Mouse (Mus musculus) cortical plate, adult 2 months (tissue): ENCODE measurements at regions not wholly inside any gene's neighbourhood (a gene's known extent, or its start where the extent isn't known, plus 50 kb on each side); places are given as distances from the start of the nearest gene placed in this dataset.

Experiments
- H3K27ac ChIP-seq: fragments of 200-500 bp; 2 replicates; pipeline ENCODE4 v1.5.1; 2012; ENCODE audit warnings: low read length, control low read depth, inconsistent platforms; ENCODE audit not compliant: insufficient read depth
- H3K4me1 ChIP-seq: fragments of 200-500 bp; 2 replicates; pipeline ENCODE4 v1.6.1; 2011; ENCODE audit warnings: low read length; ENCODE audit not compliant: control insufficient read depth, insufficient read depth
- H3K4me3 ChIP-seq: fragments of 200-500 bp; 2 replicates; pipeline ENCODE4 v1.5.1; 2011; ENCODE audit warnings: mild to moderate bottlenecking, low read length, control low read depth; ENCODE audit not compliant: insufficient read depth
- CTCF ChIP-seq: fragments of 200-500 bp; IDR thresholded peaks from 2 replicates; pipeline ENCODE4 v1.5.1; 2011; ENCODE audit warnings: mild to moderate bottlenecking, control low read depth, low read length; ENCODE audit not compliant: insufficient read depth; ENCODE audit errors: extremely low read depth
- POLR2A ChIP-seq: fragments of 200-500 bp; IDR thresholded peaks from 2 replicates; pipeline ENCODE4 v1.6.1; 2011; ENCODE audit warnings: mild to moderate bottlenecking, low read length, control low read depth; ENCODE audit not compliant: insufficient read depth; ENCODE audit errors: extremely low read depth

DNA sequence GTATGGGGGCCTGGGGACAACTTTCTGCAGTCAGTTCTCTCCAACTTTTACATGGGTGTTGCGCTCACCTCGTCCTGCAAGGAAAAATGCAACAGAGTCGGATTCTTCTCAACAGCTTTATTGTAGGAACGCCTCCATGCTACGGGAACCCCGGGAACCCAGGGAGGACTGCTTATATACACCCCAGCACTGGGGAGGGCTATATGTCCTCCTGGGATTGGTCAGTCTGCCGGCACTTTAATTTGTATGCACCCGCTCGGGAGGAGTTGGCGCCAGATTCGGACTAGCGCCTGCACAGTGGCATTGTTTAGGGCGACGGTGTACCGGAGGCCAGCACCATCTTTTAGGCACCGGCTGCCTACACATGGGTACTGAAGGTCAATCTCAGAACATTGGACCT is 864.5 kb upstream of the Sel1l start:
- Histone ChIP-seq H3K4me3 (no peak overlapping the region), H3K27ac (no peak overlapping the region), H3K4me1 (no peaks in the 10 kb centered on the region)
- TF ChIP-seq POLR2A: no peak
- no peak for TF ChIP-seq CTCF

DNA sequence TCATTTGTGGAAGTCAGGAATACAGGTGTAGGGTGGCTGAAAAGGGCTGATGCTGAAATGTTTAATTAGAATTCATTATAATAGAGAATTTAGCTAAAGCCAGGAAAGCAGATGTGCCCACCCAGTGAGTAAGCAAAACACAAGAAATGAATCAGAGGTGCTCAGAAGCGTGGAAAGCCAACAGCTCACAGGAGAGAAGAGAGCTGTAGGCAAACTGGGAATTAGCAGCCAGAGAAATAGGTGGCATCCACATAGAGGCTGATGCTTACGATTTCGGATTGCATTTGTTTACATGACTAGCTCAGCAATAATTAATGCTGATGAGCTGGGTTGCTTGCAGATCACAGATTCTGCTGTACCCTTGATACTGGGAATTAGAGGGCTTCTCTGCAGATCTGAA is 859.5 kb upstream of the Sel1l start:
- H3K4me1 ChIP-seq: no peaks in the 10 kb centered on the region
- TF ChIP-seq CTCF (no peak), POLR2A (no peak)
- no peak overlapping the region for H3K27ac ChIP-seq
- H3K4me3 ChIP-seq: no peak overlapping the region

DNA sequence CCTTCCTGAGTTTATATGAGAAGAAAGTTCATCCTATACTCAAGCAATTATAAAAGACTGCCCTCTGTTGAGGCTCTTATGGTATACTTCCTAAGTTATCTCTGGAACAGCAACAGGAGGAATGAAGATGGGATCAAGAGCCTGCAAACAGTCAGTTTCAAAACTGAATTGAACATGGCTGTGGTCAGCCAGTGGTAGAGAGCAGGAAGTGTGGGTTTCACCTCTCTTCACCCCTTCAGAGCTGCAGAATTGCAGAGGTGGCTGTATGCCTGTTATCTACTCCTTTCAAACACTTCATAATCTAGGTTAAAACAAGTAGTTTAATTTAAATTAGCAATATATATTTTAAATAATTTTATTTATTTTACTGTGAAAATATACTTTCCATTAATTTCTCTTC is 854.8 kb upstream of the Sel1l start:
- H3K4me1 ChIP-seq: no peaks in the 10 kb centered on the region
- no peak for TF ChIP-seq CTCF
- no peak for TF ChIP-seq POLR2A
- no peak overlapping the region for H3K4me3 ChIP-seq
- no peak overlapping the region for H3K27ac ChIP-seq

DNA sequence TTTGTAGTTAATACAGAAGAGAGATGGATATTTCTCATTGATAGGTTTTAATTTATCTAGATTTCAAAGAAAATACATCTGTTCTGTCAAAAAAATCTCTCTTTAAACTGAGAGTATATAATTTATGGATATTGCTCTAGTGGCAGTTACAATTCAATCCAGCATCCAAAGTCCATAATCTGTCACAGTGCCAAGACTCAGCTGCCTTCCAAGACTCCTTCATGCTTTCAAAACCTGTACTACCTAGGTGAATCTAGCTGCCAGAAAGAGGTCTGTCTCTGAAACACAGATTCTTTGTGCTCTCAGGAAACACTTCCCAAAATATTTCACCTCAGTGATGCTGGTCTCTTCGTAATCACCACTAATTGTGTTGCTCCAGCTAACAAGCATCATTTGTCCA is 844.0 kb upstream of the Sel1l start:
- no peaks in the 10 kb centered on the region for H3K4me1 ChIP-seq
- TF ChIP-seq CTCF: no peak
- TF ChIP-seq POLR2A: no peak
- H3K4me3 ChIP-seq: no peak overlapping the region
- H3K27ac ChIP-seq: no peak overlapping the region

DNA sequence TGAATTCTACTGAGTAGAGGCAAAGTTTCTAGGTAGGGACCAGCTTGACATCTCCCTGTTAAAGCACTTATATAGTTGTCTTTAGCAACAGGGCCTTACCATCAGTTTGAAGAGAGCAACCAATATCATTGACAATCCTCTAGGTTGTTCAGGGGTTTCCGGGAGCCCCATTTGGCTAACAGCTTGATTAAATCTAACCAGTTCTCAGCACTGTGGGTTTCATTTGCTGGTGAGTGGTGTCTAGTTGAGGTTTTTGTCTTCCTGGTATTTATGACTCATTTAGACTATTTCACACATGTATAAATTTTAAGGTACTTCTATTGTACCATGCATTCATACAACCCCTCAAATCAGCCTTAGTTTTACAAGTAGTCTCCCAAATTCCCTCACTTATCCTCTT is 823.4 kb upstream of the Sel1l start:
- no peak overlapping the region for H3K4me3 ChIP-seq
- no peaks in the 10 kb centered on the region for H3K4me1 ChIP-seq
- no peak overlapping the region for H3K27ac ChIP-seq
- TF ChIP-seq POLR2A: no peak
- TF ChIP-seq CTCF: no peak

DNA sequence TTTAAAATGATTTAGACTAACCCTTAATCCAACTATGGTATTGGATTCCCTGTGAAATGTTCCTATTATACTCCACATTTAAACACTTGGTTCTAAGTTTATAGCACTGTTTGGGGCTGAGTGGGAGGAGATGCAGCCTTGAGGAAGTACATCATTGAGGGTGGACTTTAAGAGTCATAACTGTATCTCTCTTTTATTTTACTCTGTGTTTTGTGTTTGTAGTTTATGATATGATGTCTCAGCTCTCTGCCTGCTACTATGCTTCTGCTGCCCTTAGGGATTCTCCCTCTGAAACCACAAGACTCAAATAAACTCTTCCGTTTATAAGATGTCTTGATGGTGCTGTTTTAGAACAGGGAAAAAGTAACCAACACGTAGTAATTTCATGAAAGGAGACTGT is 797.7 kb upstream of the Sel1l start:
- Histone ChIP-seq H3K27ac (no peak overlapping the region), H3K4me1 (no peaks in the 10 kb centered on the region), H3K4me3 (no peak overlapping the region)
- no peak for TF ChIP-seq POLR2A
- no peak for TF ChIP-seq CTCF

DNA sequence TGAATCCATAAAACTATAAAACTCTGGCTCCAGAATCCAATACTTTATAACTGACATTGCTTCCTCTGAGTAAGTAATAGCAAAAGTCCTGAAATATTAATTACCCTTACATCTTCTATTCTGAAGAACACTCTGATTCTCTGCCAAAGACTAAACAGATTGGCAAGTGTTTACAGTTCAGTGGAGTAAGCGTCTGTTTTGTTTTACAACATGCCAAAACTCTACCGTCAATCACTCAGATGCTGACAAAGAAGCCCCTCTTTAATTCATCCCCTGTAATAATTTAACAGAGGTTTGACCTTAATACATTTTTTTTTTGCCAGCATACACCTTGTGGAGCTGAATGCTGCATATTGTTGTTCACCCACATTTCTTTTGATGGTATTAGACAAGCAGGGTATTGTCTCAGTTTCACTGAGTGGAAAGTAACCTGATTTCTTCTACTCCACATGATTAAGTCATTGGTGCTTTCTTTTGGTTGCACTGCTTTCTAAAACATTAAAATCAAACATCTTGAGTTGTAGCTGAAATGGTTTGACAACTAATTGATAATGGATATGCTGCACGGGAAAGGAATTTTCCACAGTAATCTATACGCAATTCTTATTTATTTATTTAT is 796.2 kb upstream of the Sel1l start:
- TF ChIP-seq POLR2A (no peak), CTCF (no peak)
- Histone ChIP-seq H3K4me3 (no peak overlapping the region), H3K4me1 (no peaks in the 10 kb centered on the region)

DNA sequence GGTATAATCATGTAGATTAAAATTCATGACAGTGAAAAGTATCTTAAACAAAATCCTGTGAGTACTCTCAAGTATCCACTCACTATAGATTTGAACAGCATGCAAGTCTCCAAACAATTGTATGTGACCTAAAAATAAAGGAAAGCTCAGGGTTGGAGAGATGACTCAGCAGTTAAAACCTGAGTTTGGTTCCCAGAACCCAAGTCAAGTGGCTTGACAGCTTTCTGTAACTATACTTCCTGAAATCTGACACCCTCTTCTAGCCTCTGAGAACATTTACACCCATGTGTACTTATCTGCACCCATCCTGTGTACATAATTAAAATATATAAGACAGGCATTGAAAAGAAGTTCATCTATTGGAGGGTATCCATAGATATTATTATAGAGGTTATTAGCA is 770.2 kb upstream of the Sel1l start:
- H3K27ac ChIP-seq: no peak overlapping the region
- no peaks in the 10 kb centered on the region for H3K4me1 ChIP-seq
- H3K4me3 ChIP-seq: no peak overlapping the region
- no peak for TF ChIP-seq CTCF
- TF ChIP-seq POLR2A: no peak

More for the DNA sequence above, 796.2 kb upstream of the Sel1l start:
- H3K27ac ChIP-seq: no peak overlapping the region

DNA sequence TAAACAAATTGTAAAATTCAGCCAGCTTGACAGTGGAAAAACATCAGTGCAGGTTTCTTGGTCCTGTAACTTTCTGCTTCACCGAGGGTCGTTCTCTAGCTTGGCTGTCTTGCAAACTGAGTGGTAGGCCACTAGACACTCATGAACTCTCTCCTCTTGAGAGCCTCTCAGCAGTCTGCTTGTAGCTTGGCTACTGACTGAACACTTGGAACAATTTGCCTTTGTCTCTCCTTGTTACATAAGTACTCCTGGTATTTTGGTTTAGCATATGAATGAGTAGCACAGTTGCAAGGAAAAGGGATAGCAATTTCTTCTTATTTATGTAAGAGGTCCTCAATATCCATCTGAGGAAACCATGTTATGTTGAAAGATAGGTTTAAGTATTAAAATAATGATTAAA is 769.6 kb upstream of the Sel1l start:
- H3K4me3 ChIP-seq: no peak overlapping the region
- H3K27ac ChIP-seq: no peak overlapping the region
- no peaks in the 10 kb centered on the region for H3K4me1 ChIP-seq
- no peak for TF ChIP-seq CTCF
- TF ChIP-seq POLR2A: no peak

DNA sequence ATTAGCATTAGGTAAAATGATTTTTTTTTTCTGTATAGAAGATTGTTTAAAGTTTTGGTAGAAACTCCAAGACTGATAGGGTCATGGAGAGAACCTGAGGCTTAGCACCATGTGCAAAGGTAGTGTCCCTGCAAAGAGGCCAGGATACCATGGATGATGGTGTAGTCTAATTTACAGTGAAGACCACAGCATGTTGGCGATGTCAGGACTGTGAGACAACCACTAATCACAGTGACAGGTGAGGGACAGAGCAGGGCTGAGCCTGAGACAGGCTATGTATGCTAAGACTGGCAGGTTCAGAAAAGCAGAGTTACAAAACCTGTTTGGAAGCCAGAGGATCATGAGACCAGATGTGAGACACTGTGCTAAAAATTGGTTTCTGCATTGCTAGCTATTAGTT is 752.7 kb upstream of the Sel1l start:
- Histone ChIP-seq H3K27ac (no peak overlapping the region), H3K4me1 (no peaks in the 10 kb centered on the region), H3K4me3 (no peak overlapping the region)
- no peak for TF ChIP-seq POLR2A
- TF ChIP-seq CTCF: no peak

DNA sequence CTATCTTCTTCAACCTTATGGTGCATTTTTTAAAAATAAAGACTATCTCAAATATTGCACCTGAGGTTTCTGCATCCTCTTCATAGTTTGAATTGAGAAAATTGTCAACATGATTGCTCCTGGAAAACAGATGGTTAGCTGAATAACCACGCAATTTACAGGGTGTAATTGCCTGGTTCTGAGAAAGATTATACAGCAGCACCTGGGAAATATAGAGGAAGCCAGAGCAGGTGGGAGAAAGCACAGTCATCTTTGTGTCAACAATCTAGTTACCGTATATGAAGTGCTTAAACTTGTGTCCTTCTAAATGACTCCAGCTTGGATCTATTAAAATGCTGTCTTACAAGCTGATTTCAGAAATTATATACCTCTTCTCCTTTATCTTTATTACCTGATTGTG is 740.8 kb upstream of the Sel1l start:
- Histone ChIP-seq H3K27ac (no peak overlapping the region), H3K4me1 (no peaks in the 10 kb centered on the region), H3K4me3 (no peak overlapping the region)
- no peak for TF ChIP-seq POLR2A
